Mouse (Mus musculus) neural tube, embryonic 14.5 days (tissue): ENCODE data around the gene Plxna1. TPM values are rescaled to one million over a fixed set of nuclear protein-coding genes. Genes with fewer than 3 reads are reported as not detected.
A peak's percentile ranks its signal among the peaks of the same experiment; 100 is the strongest.

Experiments
- ATAC-seq: fragments of 200-750 bp; cut with Nextera tagmentation; 2 replicates; pipeline ENCODE4 v1.8.0; 2017; ENCODE audit warnings: low read depth, mild to moderate bottlenecking, moderate TSS enrichment, moderate library complexity
- H3K27ac ChIP-seq: fragments of 300-500 bp; sonication (generic); 2 replicates; pipeline ENCODE4 v1.5.1; 2014; ENCODE audit warnings: low read depth, mild to moderate bottlenecking, control low read depth, low read length, moderate library complexity, mixed read lengths
- H3K27me3 ChIP-seq: fragments of 300-500 bp; sonication (generic); 2 replicates; pipeline ENCODE4 v1.6.1; 2014; ENCODE audit warnings: low read length; ENCODE audit not compliant: control insufficient read depth, insufficient read depth
- H3K36me3 ChIP-seq: fragments of 300-500 bp; sonication (generic); 2 replicates; pipeline ENCODE4 v1.6.1; 2014; ENCODE audit warnings: low read length, mixed read lengths; ENCODE audit not compliant: control insufficient read depth, insufficient read depth
- H3K4me1 ChIP-seq: fragments of 300-500 bp; sonication (generic); 2 replicates; pipeline ENCODE4 v1.6.1; 2014; ENCODE audit warnings: low read length; ENCODE audit not compliant: control insufficient read depth, insufficient read depth
- H3K4me2 ChIP-seq: fragments of 300-500 bp; sonication (generic); 2 replicates; pipeline ENCODE4 v1.6.1; 2014; ENCODE audit warnings: mild to moderate bottlenecking, low read depth, low read length, control low read depth
- H3K4me3 ChIP-seq: fragments of 300-500 bp; sonication (generic); 2 replicates; pipeline ENCODE4 v1.5.1; 2014; ENCODE audit warnings: low read depth, low read length, control low read depth, mixed read lengths
- H3K9ac ChIP-seq: fragments of 300-500 bp; sonication (generic); replicated peaks from 2 replicates; pipeline ENCODE4 v1.6.1; 2014; ENCODE audit warnings: low read depth, mild to moderate bottlenecking, control low read depth, low read length, mixed read lengths
- H3K9me3 ChIP-seq: fragments of 300-500 bp; sonication (generic); 2 replicates; pipeline ENCODE4 v1.6.1; 2016; ENCODE audit warnings: low read length; ENCODE audit not compliant: control insufficient read depth
- WGBS: fragments of 180-500 bp; shearing (Covaris S2); extraction: QIAGEN DNeasy Blood & Tissue Kit; methylation state at CpG from one replicate; pipeline ENCODE4 v1.1.7; 2014; 5-methylcytosine and 5-hydroxymethylcytosine counted together
- polyA plus RNA-seq: library from polyadenylated mRNA; unstranded; fragments of >200 nt; fragmentation: Nextera tagmentation; extraction: Ambion mirVana; gene quantifications from 2 replicates; pipeline ENCODE4 v1.2.1, GENCODE M21; 2014

Gene Plxna1
- polyA plus RNA-seq, 1 experiment from 2014 or later = 37.8 TPM

- Histone ChIP-seq H3K4me3 (no peak overlapping the region), H3K27me3 (no peaks in the 10 kb centered on the region), H3K36me3 (no peaks in the 10 kb centered on the region), H3K9me3 (no peaks in the 10 kb centered on the region), H3K27ac (no peak overlapping the region), H3K4me1 (no peaks in the 10 kb centered on the region), H3K9ac (no peak overlapping the region), H3K4me2 (no peak overlapping the region)
- 57% methylated on average over 15 of the region's 15 CpGs for WGBS
- ATAC-seq = no peak
Observed at GRCm38 (mm10) chr6:89296909-89297695, 65.3 kb downstream of the Plxna1 start.

- WGBS = 89% methylated on average over 8 of the region's 8 CpGs
- Histone ChIP-seq H3K4me1 (peaks cover 7% of the 10 kb centered on the region; the same call in 1 of the 2 replicates), H3K27ac (no peak overlapping the region), H3K4me3 (no peak overlapping the region), H3K9me3 (no peaks in the 10 kb centered on the region), H3K4me2 (no peak overlapping the region), H3K36me3 (no peaks in the 10 kb centered on the region), H3K9ac (no peak overlapping the region), H3K27me3 (no peaks in the 10 kb centered on the region)
- no peak for ATAC-seq
Observed at GRCm38 (mm10) chr6:89296001-89296709, 66.3 kb downstream of the Plxna1 start.

GRCm38 (mm10) chr6:89294621-89295020 lies 67.8 kb downstream of the Plxna1 start:
- Histone ChIP-seq H3K4me1 (peaks cover 9% of the 10 kb centered on the region; the same call in 1 of the 2 replicates), H3K27ac (no peak overlapping the region), H3K9ac (no peak overlapping the region), H3K9me3 (no peaks in the 10 kb centered on the region), H3K27me3 (no peaks in the 10 kb centered on the region), H3K4me2 (no peak overlapping the region), H3K4me3 (no peak overlapping the region), H3K36me3 (no peaks in the 10 kb centered on the region)
- 48% methylated on average over 1 of the region's 1 CpGs for WGBS
- no peak for ATAC-seq

GRCm38 (mm10) chr6:89291494-89291893 lies 70.9 kb downstream of the Plxna1 start:
- Histone ChIP-seq H3K27ac (no peak overlapping the region), H3K9me3 (no peaks in the 10 kb centered on the region), H3K9ac (no peak overlapping the region), H3K4me1 (peaks cover 12% of the 10 kb centered on the region; the same call in 1 of the 2 replicates), H3K4me2 (no peak overlapping the region), H3K36me3 (no peaks in the 10 kb centered on the region), H3K27me3 (no peaks in the 10 kb centered on the region), H3K4me3 (no peak overlapping the region)
- 8% methylated on average over 7 of the region's 7 CpGs for WGBS
- peak; percentile 21; the same call in 1 of the 2 replicates for ATAC-seq

GRCm38 (mm10) chr6:89288156-89288555 lies 74.3 kb downstream of the Plxna1 start:
- Histone ChIP-seq H3K36me3 (no peaks in the 10 kb centered on the region), H3K27ac (no peak overlapping the region), H3K4me1 (peaks cover 14% of the 10 kb centered on the region; the same call in 1 of the 2 replicates), H3K9ac (no peak overlapping the region), H3K4me2 (no peak overlapping the region), H3K27me3 (no peaks in the 10 kb centered on the region), H3K4me3 (no peak overlapping the region), H3K9me3 (no peaks in the 10 kb centered on the region)
- ATAC-seq = no peak
- 21% methylated on average over 6 of the region's 6 CpGs for WGBS

- H3K27ac ChIP-seq = no peak overlapping the region
- no peaks in the 10 kb centered on the region for H3K36me3 ChIP-seq
- peak; percentile 66; the same call in 1 of the 2 replicates for ATAC-seq
- H3K4me3 ChIP-seq = no peak overlapping the region
- 52% methylated on average over 6 of the region's 6 CpGs for WGBS
- peaks cover 15% of the 10 kb centered on the region for H3K4me1 ChIP-seq
- no peaks in the 10 kb centered on the region for H3K27me3 ChIP-seq
- H3K9ac ChIP-seq = no peak overlapping the region
- no peak overlapping the region for H3K4me2 ChIP-seq
- no peaks in the 10 kb centered on the region for H3K9me3 ChIP-seq
Observed at GRCm38 (mm10) chr6:89286700-89287428, 75.6 kb downstream of the Plxna1 start.

- WGBS = 63% methylated on average over 2 of the region's 3 CpGs
- Histone ChIP-seq H3K36me3 (no peaks in the 10 kb centered on the region), H3K4me3 (no peak overlapping the region), H3K9ac (no peak overlapping the region), H3K4me2 (no peak overlapping the region), H3K9me3 (no peaks in the 10 kb centered on the region), H3K4me1 (peaks cover 13% of the 10 kb centered on the region), H3K27ac (no peak overlapping the region), H3K27me3 (no peaks in the 10 kb centered on the region)
- no peak for ATAC-seq
Observed at GRCm38 (mm10) chr6:89286286-89286655, 76.1 kb downstream of the Plxna1 start.

- Histone ChIP-seq H3K4me1 (peaks cover 10% of the 10 kb centered on the region), H3K4me2 (no peak overlapping the region), H3K27me3 (no peaks in the 10 kb centered on the region), H3K27ac (no peak overlapping the region), H3K9ac (no peak overlapping the region), H3K9me3 (no peaks in the 10 kb centered on the region), H3K4me3 (no peak overlapping the region), H3K36me3 (no peaks in the 10 kb centered on the region)
- no peak for ATAC-seq
- WGBS = 56% methylated on average over 9 of the region's 9 CpGs
Observed at GRCm38 (mm10) chr6:89285561-89286285, 76.7 kb downstream of the Plxna1 start.
